Mouse (Mus musculus) embryonic facial prominence, embryonic 11.5 days (tissue): Measurements from ENCODE around the gene Inppl1. TPM values are rescaled to one million over a fixed set of nuclear protein-coding genes. Genes with fewer than 3 reads are reported as not detected.
A peak's percentile ranks its signal among the peaks of the same experiment; 100 is the strongest.

Experiments
- ATAC-seq: fragments of 200-750 bp; cut with Nextera tagmentation; replicated peaks from 2 replicates; pipeline ENCODE4 v1.8.0; 2017; ENCODE audit warnings: low read depth; ENCODE audit not compliant: insufficient number of reproducible peaks, low FRiP score, low TSS enrichment
- DNase-seq: peaks from one replicate; pipeline ENCODE4 v3.0.0-alpha.2; 2015; ENCODE audit warnings: low spot score
- H3K27ac ChIP-seq: fragments of 300-500 bp; sonication (generic); replicated peaks from 2 replicates; pipeline ENCODE4 v1.5.1; 2014; ENCODE audit warnings: mild to moderate bottlenecking, low read depth, low read length, control low read depth
- H3K27me3 ChIP-seq: fragments of 300-500 bp; sonication (generic); 2 replicates; pipeline ENCODE4 v1.6.1; 2014; ENCODE audit warnings: mild to moderate bottlenecking, low read length, moderate library complexity, mixed read lengths; ENCODE audit not compliant: control insufficient read depth, insufficient read depth
- H3K36me3 ChIP-seq: fragments of 300-500 bp; sonication (generic); replicated peaks from 2 replicates; pipeline ENCODE4 v1.6.1; 2014; ENCODE audit warnings: low read depth, mild to moderate bottlenecking, low read length, moderate library complexity, mixed read lengths; ENCODE audit not compliant: control insufficient read depth, insufficient read depth
- H3K4me1 ChIP-seq: fragments of 300-500 bp; sonication (generic); 2 replicates; pipeline ENCODE4 v1.6.1; 2014; ENCODE audit warnings: low read length, mixed read lengths; ENCODE audit not compliant: control insufficient read depth, insufficient read depth
- H3K4me2 ChIP-seq: fragments of 300-500 bp; sonication (generic); 2 replicates; pipeline ENCODE4 v1.6.1; 2014; ENCODE audit warnings: low read depth, mild to moderate bottlenecking, control low read depth, low read length, moderate library complexity
- H3K4me3 ChIP-seq: fragments of 300-500 bp; sonication (generic); 2 replicates; pipeline ENCODE4 v1.5.1; 2014; ENCODE audit warnings: low read depth, low read length, control low read depth
- H3K9ac ChIP-seq: fragments of 300-500 bp; sonication (generic); replicated peaks from 2 replicates; pipeline ENCODE4 v1.6.1; 2014; ENCODE audit warnings: mild to moderate bottlenecking, control low read depth, low read length
- H3K9me3 ChIP-seq: fragments of 300-500 bp; sonication (generic); replicated peaks from 2 replicates; pipeline ENCODE4 v1.6.1; 2016; ENCODE audit warnings: mild to moderate bottlenecking, low read length, inconsistent platforms, mixed read lengths; ENCODE audit not compliant: control insufficient read depth
- WGBS: fragments of 180-500 bp; shearing (Covaris S2); extraction: QIAGEN DNeasy Blood & Tissue Kit; methylation state at CpG from one replicate; pipeline ENCODE4 v1.1.7; 2014; 5-methylcytosine and 5-hydroxymethylcytosine counted together
- polyA plus RNA-seq: library from polyadenylated mRNA; unstranded; fragments of >200 nt; fragmentation: Nextera tagmentation; extraction: Ambion mirVana; gene quantifications from 2 replicates; pipeline ENCODE4 v1.2.1, GENCODE M21; 2014

The Inppl1 gene
- polyA plus RNA-seq, 1 experiment from 2014 or later, result 30.5 TPM

GRCm38 (mm10) chr7:101857094-101857493 lies 19.1 kb upstream of the Inppl1 start, which contains the start of gene Folr2:
Gene Folr2, minus strand, starts transcription at chr7:101857194.
- H3K4me3 ChIP-seq, result no peak within 1 kb of the TSS
- H3K27ac ChIP-seq, result no peak within 1 kb of the TSS
- ATAC-seq (no peak), DNase-seq (no peak)
- no peaks in the 10 kb centered on the region for H3K36me3 ChIP-seq
- no peak within 1 kb of the TSS for H3K4me2 ChIP-seq
- no peak within 1 kb of the TSS for H3K9ac ChIP-seq
- no peaks in the 10 kb centered on the region for H3K27me3 ChIP-seq
- H3K4me1 ChIP-seq, result no peaks in the 10 kb centered on the region
- WGBS, result 86% methylated on average over 4 of the region's 4 CpGs
- no peaks in the 10 kb centered on the region for H3K9me3 ChIP-seq

GRCm38 (mm10) chr7:101853816-101854215 lies 15.8 kb upstream of the Inppl1 start:
- 84% methylated on average over 2 of the region's 2 CpGs for WGBS
- no peak overlapping the region for H3K4me3 ChIP-seq
- no peak overlapping the region for H3K27ac ChIP-seq
- H3K9ac ChIP-seq, result no peak overlapping the region
- no peak for ATAC-seq
- H3K36me3 ChIP-seq, result no peaks in the 10 kb centered on the region
- DNase-seq, result no peak
- no peak overlapping the region for H3K4me2 ChIP-seq
- H3K27me3 ChIP-seq, result no peaks in the 10 kb centered on the region
- H3K9me3 ChIP-seq, result no peaks in the 10 kb centered on the region
- H3K4me1 ChIP-seq, result no peaks in the 10 kb centered on the region

DNA sequence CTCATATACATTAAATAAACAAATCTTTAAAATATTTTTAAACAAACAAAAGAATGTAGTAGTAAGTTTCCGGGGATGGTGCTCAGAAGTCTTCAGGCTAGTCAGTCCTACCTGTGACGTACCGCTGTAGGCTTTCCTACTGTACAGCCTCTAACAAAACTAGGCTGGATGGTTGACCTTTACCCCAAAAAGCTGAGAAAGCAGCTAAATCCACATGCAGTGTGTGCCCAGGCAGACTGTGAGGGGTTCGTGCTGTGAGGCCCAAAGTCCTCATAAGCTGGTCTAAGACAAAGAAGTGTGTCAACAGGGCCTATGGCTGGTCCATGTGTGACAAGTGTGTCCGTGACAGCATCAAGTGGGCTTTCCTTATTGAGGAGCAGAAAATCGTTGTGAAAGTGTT lies 14.8 kb upstream of the Inppl1 start:
- no peaks in the 10 kb centered on the region for H3K36me3 ChIP-seq
- ATAC-seq (no peak), DNase-seq (no peak)
- no peaks in the 10 kb centered on the region for H3K27me3 ChIP-seq
- H3K27ac ChIP-seq, result no peak overlapping the region
- no peaks in the 10 kb centered on the region for H3K4me1 ChIP-seq
- H3K9ac ChIP-seq, result no peak overlapping the region
- WGBS, result 83% methylated on average over 6 of the region's 6 CpGs
- H3K4me3 ChIP-seq, result no peak overlapping the region
- H3K9me3 ChIP-seq, result no peaks in the 10 kb centered on the region
- no peak overlapping the region for H3K4me2 ChIP-seq

DNA sequence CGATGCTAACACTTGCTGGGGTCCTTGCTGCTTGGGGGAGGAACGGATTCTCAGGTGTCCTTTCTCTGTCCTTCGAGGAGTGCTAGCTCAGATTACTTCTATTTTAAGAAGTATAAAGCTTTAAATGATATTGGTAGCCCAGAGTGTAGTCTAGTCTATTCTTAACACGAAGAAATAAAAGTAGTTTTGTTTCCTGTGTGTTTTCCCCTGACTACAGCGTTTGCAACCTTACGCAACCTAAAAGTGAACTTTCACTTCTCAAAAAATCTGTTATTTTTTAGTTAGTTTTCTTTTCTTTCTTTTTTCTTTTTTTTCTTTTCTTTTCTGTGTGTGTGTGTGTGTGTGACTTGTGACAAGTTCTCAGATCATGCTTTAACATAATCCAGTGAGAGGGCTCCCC lies 13.7 kb upstream of the Inppl1 start:
- Histone ChIP-seq H3K9ac (no peak overlapping the region), H3K4me1 (no peaks in the 10 kb centered on the region), H3K9me3 (no peaks in the 10 kb centered on the region), H3K36me3 (no peaks in the 10 kb centered on the region), H3K4me3 (no peak overlapping the region), H3K4me2 (no peak overlapping the region), H3K27me3 (no peaks in the 10 kb centered on the region), H3K27ac (no peak overlapping the region)
- no peak for ATAC-seq
- 77% methylated on average over 6 of the region's 6 CpGs for WGBS
- no peak for DNase-seq

DNA sequence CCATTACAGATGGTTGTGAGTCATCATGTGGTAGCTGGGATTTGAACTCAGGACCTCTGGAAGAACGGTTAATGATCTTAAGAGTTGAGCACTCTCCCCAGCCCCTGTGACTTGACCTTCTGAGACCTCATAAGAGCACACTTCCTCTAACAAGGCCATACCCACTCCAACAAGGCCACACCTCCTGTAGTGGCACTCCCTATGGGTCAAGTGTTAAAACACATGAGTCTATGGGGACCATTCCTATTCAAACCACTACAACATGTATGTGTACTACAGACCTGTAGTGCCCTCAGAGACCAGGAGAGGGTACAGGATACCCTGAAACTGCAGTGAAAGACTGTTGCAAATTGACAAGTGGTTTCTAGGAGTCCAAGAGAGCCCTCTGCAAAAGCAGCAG lies 9.9 kb upstream of the Inppl1 start:
- no peak for DNase-seq

GRCm38 (mm10) chr7:101844186-101844585 lies 6.2 kb upstream of the Inppl1 start:
- DNase-seq, result no peak
- H3K9me3 ChIP-seq, result no peaks in the 10 kb centered on the region

More for the DNA sequence above, 9.9 kb upstream of the Inppl1 start:
- no peaks in the 10 kb centered on the region for H3K27me3 ChIP-seq
- no peak overlapping the region for H3K4me2 ChIP-seq
- 85% methylated on average over 1 of the region's 1 CpGs for WGBS
- H3K27ac ChIP-seq, result no peak overlapping the region
- no peak for ATAC-seq
- H3K36me3 ChIP-seq, result no peaks in the 10 kb centered on the region
- H3K9me3 ChIP-seq, result no peaks in the 10 kb centered on the region
- H3K4me3 ChIP-seq, result no peak overlapping the region
- H3K9ac ChIP-seq, result no peak overlapping the region
- H3K4me1 ChIP-seq, result no peaks in the 10 kb centered on the region

DNA sequence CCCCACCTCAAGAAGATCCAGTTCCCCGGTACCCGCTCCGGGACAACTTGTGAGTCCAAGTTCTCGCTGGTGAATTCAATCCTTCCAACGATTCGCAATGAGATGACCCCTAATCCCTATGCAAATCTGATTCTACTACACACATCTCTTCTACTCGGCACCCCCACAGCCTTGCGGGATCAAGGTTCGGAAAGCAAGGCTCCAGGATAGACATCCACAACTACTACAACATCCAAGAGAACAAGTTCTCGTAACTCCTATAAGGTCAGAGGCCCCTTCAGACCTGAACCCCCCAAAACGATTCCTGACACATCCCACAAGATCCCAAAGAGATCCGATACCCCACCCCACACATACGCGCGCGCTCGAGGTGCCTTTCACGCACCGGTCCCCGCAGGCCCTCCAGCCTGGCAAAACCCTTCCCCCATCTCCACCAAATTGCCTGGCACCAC lies 849 bp downstream of the Inppl1 start:
- Histone ChIP-seq H3K9ac (peak overlapping the region; percentile 98), H3K4me3 (peak overlapping the region; percentile 88), H3K4me1 (peaks cover 5% of the 10 kb centered on the region; the same call in 1 of the 2 replicates), H3K36me3 (peaks cover 7% of the 10 kb centered on the region), H3K9me3 (no peaks in the 10 kb centered on the region), H3K4me2 (peak overlapping the region; percentile 84), H3K27me3 (no peaks in the 10 kb centered on the region), H3K27ac (peak overlapping the region; percentile 95)
- WGBS, result 1% methylated on average over 20 of the region's 20 CpGs
- DNase-seq, result peak; percentile 42
- no peak for ATAC-seq

More at GRCm38 (mm10) chr7:101844186-101844585, 6.2 kb upstream of the Inppl1 start:
- Histone ChIP-seq H3K4me3 (no peak overlapping the region), H3K27ac (no peak overlapping the region), H3K36me3 (no peaks in the 10 kb centered on the region), H3K9ac (no peak overlapping the region), H3K4me2 (no peak overlapping the region), H3K27me3 (no peaks in the 10 kb centered on the region), H3K4me1 (no peaks in the 10 kb centered on the region)
- ATAC-seq, result no peak
- WGBS, result 71% methylated on average over 6 of the region's 6 CpGs

GRCm38 (mm10) chr7:101836271-101837153 lies 1.5 kb downstream of the Inppl1 start:
- Histone ChIP-seq H3K9ac (peak overlapping the region; percentile 98), H3K27ac (peak overlapping the region; percentile 95), H3K4me3 (peak overlapping the region; percentile 88), H3K27me3 (no peaks in the 10 kb centered on the region), H3K4me1 (peaks cover 5% of the 10 kb centered on the region; the same call in 1 of the 2 replicates), H3K36me3 (peaks cover 11% of the 10 kb centered on the region), H3K4me2 (peak overlapping the region; percentile 84), H3K9me3 (no peaks in the 10 kb centered on the region)
- ATAC-seq (peak; percentile 29), DNase-seq (peak; percentile 87)
- under 1% methylated on average over 60 of the region's 63 CpGs for WGBS
